Mouse (Mus musculus) embryonic facial prominence, embryonic 15.5 days (tissue): ENCODE results near the gene Per1. TPM values are rescaled to one million over a fixed set of nuclear protein-coding genes. Genes with fewer than 3 reads are reported as not detected.

Experiments used
- ATAC-seq: fragments of 200-750 bp; cut with Nextera tagmentation; 2 replicates; pipeline ENCODE4 v1.8.0; 2017; ENCODE audit warnings: low read depth, moderate TSS enrichment; ENCODE audit not compliant: insufficient number of reproducible peaks, low FRiP score, low TSS enrichment
- H3K27ac ChIP-seq: fragments of 300-500 bp; sonication (generic); replicated peaks from 2 replicates; pipeline ENCODE4 v1.5.1; 2015; ENCODE audit warnings: mild to moderate bottlenecking, inconsistent platforms
- H3K27me3 ChIP-seq: fragments of 300-500 bp; sonication (generic); 2 replicates; pipeline ENCODE4 v1.6.1; 2015; ENCODE audit warnings: inconsistent platforms
- H3K36me3 ChIP-seq: fragments of 300-500 bp; sonication (generic); 2 replicates; pipeline ENCODE4 v1.6.1; 2015; ENCODE audit warnings: mild to moderate bottlenecking, inconsistent platforms
- H3K4me1 ChIP-seq: fragments of 300-500 bp; sonication (generic); 2 replicates; pipeline ENCODE4 v1.6.1; 2015; ENCODE audit warnings: inconsistent platforms
- H3K4me2 ChIP-seq: fragments of 300-500 bp; sonication (generic); replicated peaks from 2 replicates; pipeline ENCODE4 v1.6.1; 2015; ENCODE audit warnings: mild to moderate bottlenecking, inconsistent platforms
- H3K4me3 ChIP-seq: fragments of 300-500 bp; sonication (generic); replicated peaks from 2 replicates; pipeline ENCODE4 v1.5.1; 2015; ENCODE audit warnings: mild to moderate bottlenecking, inconsistent platforms
- H3K9ac ChIP-seq: fragments of 300-500 bp; sonication (generic); 2 replicates; pipeline ENCODE4 v1.6.1; 2015; ENCODE audit warnings: inconsistent platforms
- H3K9me3 ChIP-seq: fragments of 300-500 bp; sonication (generic); replicated peaks from 2 replicates; pipeline ENCODE4 v1.6.1; 2016; ENCODE audit warnings: inconsistent platforms
- WGBS: fragments of 180-500 bp; shearing (Covaris S2); methylation state at CpG from one replicate; pipeline ENCODE4 v1.1.7; 2015; 5-methylcytosine and 5-hydroxymethylcytosine counted together
- polyA plus RNA-seq: library from polyadenylated mRNA; unstranded; fragments of >200 nt; fragmentation: Nextera tagmentation; extraction: Ambion mirVana; gene quantifications from 2 replicates; pipeline ENCODE4 v1.2.1, GENCODE M21; 2015

The Per1 gene
- polyA plus RNA-seq, 1 experiment from 2014 or later = 34.4 TPM

DNA sequence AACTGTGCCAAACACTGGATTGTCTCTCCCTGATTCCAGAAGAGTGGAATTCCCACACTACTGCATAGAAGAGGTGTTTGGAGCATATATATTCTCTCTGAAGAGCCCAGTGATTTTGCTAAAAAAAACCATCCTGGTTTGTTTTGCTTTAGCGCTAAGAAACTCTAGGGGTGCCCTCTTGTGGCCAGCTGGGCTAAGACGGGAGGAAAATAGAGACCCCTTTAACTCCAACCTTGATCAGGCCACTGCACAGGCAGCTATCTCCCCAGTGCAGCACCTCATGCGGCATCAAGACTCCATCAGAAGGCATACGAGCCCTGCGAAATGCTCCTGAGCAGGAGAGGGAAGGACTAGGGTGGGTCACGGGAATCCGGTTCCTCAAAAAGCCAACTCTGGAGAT, 55.4 kb downstream of the Per1 start:
- peak overlapping the region; percentile 32 for H3K4me3 ChIP-seq
- H3K27ac ChIP-seq = no peak overlapping the region
- H3K4me2 ChIP-seq = peak overlapping the region; percentile 53
- peaks cover 10% of the 10 kb centered on the region; the same call in 1 of the 2 replicates for H3K27me3 ChIP-seq
- H3K9me3 ChIP-seq = no peaks in the 10 kb centered on the region
- no peaks in the 10 kb centered on the region for H3K36me3 ChIP-seq
- ATAC-seq = no peak
- no peak overlapping the region for H3K9ac ChIP-seq
- H3K4me1 ChIP-seq = peaks cover 11% of the 10 kb centered on the region
- 5% methylated on average over 7 of the region's 7 CpGs for WGBS

DNA sequence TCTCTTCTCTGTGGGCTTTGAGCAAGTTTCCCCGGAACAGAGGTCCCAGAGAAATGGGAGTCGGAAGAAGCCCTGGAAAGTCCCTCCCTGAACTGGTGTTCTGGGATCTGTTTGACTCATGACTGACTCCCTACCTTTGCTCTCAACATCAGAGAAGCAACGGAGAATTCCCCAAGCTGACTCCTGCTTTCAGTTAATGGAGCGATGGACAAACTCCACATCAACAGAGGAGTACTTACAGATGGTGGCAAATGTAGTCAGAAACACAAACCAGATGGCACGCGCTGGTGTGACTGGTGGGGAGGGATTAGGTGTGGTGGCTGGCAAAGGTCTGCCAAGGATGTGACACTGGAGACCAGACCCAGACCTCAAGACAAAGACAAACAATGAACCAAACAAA, 56.0 kb downstream of the Per1 start:
- Histone ChIP-seq H3K4me3 (peak overlapping the region; percentile 32), H3K4me1 (peaks cover 11% of the 10 kb centered on the region), H3K4me2 (peak overlapping the region; percentile 53), H3K27me3 (peaks cover 10% of the 10 kb centered on the region; the same call in 1 of the 2 replicates), H3K27ac (no peak overlapping the region), H3K9me3 (no peaks in the 10 kb centered on the region), H3K9ac (no peak overlapping the region), H3K36me3 (no peaks in the 10 kb centered on the region)
- ATAC-seq = no peak
- WGBS = 24% methylated on average over 6 of the region's 6 CpGs

DNA sequence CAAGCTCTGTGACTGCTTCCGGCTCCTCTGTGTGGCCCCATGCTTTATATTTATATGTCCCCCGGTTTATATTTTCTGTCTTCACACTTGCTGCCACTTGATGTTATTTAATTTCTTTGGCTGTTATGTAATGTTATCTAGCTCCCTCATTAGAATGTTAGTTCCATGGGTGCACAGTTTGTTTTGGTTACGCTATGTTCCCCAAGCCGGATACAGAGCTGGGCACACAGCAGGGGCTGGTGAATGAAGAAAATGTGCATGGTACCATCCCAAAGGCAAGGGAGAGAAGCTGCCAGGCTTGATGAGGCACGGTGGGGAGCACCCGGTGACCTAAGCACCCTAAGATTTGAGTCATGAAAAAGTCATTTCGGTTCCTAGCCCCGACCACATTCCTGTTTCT, 58.8 kb downstream of the Per1 start:
- Histone ChIP-seq H3K4me1 (peaks cover 18% of the 10 kb centered on the region), H3K4me3 (no peak overlapping the region), H3K9ac (no peak overlapping the region), H3K9me3 (no peaks in the 10 kb centered on the region), H3K27me3 (peaks cover 33% of the 10 kb centered on the region), H3K4me2 (no peak overlapping the region), H3K27ac (no peak overlapping the region), H3K36me3 (no peaks in the 10 kb centered on the region)
- ATAC-seq = no peak
- WGBS = 74% methylated on average over 8 of the region's 8 CpGs

DNA sequence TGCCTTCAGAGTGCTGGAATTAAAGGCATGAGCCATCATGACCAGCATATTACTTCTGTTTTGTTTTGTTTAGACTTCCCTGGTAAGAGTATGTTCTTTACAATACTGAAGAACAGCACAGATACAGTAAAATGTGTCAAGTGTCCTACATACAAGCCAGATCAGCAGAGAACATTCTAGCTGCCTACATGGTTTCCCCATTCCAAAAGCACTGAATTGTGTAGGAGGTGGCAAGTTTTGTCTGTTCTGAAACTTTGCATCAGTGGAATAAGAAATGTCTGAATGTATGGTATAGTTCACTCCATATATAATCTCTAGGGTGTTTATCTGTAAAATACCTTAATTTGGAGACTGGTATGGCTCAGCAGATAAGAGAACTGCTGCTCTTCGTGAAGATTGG, 60.3 kb downstream of the Per1 start:
- Histone ChIP-seq H3K4me1 (peaks cover 18% of the 10 kb centered on the region), H3K36me3 (no peaks in the 10 kb centered on the region), H3K27me3 (peaks cover 37% of the 10 kb centered on the region), H3K9ac (no peak overlapping the region), H3K9me3 (no peaks in the 10 kb centered on the region), H3K4me2 (no peak overlapping the region), H3K4me3 (no peak overlapping the region), H3K27ac (no peak overlapping the region)
- WGBS = 66% methylated on average over 1 of the region's 1 CpGs
- ATAC-seq = no peak

DNA sequence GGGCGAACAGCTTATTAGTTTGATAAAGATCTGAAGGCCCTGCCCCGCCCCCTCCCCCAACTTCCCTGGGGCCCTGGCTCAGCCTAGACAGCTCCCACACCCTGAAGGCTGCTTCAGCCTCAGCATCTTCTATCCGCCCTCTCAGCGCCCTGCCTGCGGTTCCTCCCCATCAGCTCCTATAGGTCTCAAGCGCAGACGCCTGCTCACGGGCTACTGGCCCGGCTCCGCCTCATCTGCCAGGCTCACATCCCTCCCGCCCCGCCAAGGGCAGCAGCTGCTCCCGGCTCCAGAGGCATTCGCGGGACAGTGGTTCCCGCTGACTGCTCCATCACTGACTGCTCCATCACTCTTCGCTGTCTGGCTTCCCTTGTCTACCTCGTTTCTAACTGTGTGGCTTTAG, 61.8 kb downstream of the Per1 start, which contains the start of gene Alox12b:
TSS of gene Alox12b (plus strand) at position 190 of the 400 bp plus-strand sequence.
- Histone ChIP-seq H3K4me1 (peaks cover 7% of the 10 kb centered on the region), H3K27me3 (peaks cover 41% of the 10 kb centered on the region), H3K36me3 (no peaks in the 10 kb centered on the region), H3K9ac (no peak within 1 kb of the TSS), H3K4me3 (peak within 1 kb of the TSS; percentile 12), H3K4me2 (peak within 1 kb of the TSS; percentile 40), H3K9me3 (no peaks in the 10 kb centered on the region), H3K27ac (no peak within 1 kb of the TSS)
- WGBS = 3% methylated on average over 18 of the region's 18 CpGs
- ATAC-seq = no peak

Other genes starting within 250 kb of the Per1 start
- 110 and 117 TPM in 2 replicates for gene Ndel1, start 223.4 kb upstream of the Per1 start, polyA plus RNA-seq
- 3.4 and 3.5 TPM in 2 replicates for gene Rnf222, start 206.7 kb upstream of the Per1 start, polyA plus RNA-seq
- gene Rpl26, start 193.6 kb upstream of the Per1 start, polyA plus RNA-seq = 985 and 994 TPM in 2 replicates
- not detected in 2 replicates for gene Odf4, start 168.1 kb upstream of the Per1 start, polyA plus RNA-seq
- gene Arhgef15, start 137.7 kb upstream of the Per1 start, polyA plus RNA-seq = 8.0 and 9.7 TPM in 2 replicates
- gene Slc25a35, start 127.1 kb upstream of the Per1 start, polyA plus RNA-seq = 6.0 and 10.0 TPM in 2 replicates
- gene Rangrf, start 120.0 kb upstream of the Per1 start, polyA plus RNA-seq = 49.5 and 52.3 TPM in 2 replicates
- gene Pfas, start 86.8 kb upstream of the Per1 start, polyA plus RNA-seq = 26.1 and 27.5 TPM in 2 replicates
- gene Ctc1, start 79.3 kb upstream of the Per1 start, polyA plus RNA-seq = 43.7 and 53.5 TPM in 2 replicates
- gene Aurkb, start 49.6 kb upstream of the Per1 start, polyA plus RNA-seq = 122 and 123 TPM in 2 replicates
- gene Borcs6, start 35.5 kb upstream of the Per1 start, polyA plus RNA-seq = 14.9 and 15.7 TPM in 2 replicates
- gene Tmem107, start 24.4 kb upstream of the Per1 start, polyA plus RNA-seq = 102 and 137 TPM in 2 replicates
- 111 and 149 TPM in 2 replicates for gene Vamp2, start 6.7 kb upstream of the Per1 start, polyA plus RNA-seq
- gene Hes7, start 25.2 kb downstream of the Per1 start, polyA plus RNA-seq = 0.55 and 0.64 TPM in 2 replicates
- 0.35 and 0.51 TPM in 2 replicates for gene 9130213A22Rik, start 27.4 kb downstream of the Per1 start, polyA plus RNA-seq
- 7.6 and 8.9 TPM in 2 replicates for gene Aloxe3, start 30.7 kb downstream of the Per1 start, polyA plus RNA-seq
- gene Alox12b, start 61.8 kb downstream of the Per1 start, polyA plus RNA-seq = 28.7 and 30.5 TPM in 2 replicates
- 0.27 and 0.88 TPM in 2 replicates for gene Alox8, start 102.6 kb downstream of the Per1 start, polyA plus RNA-seq
- gene Gucy2e, start 141.8 kb downstream of the Per1 start, polyA plus RNA-seq = 0.41 and 0.53 TPM in 2 replicates
- gene Cntrob, start 228.6 kb downstream of the Per1 start, polyA plus RNA-seq = 22.6 and 27.8 TPM in 2 replicates
- 150 and 156 TPM in 2 replicates for gene Trappc1, start 228.8 kb downstream of the Per1 start, polyA plus RNA-seq
- 2.8 and 3.0 TPM in 2 replicates for gene Kcnab3, start 231.0 kb downstream of the Per1 start, polyA plus RNA-seq
- gene Rnf227, start 245.2 kb downstream of the Per1 start, polyA plus RNA-seq = 24.5 and 24.7 TPM in 2 replicates